Mouse (Mus musculus): ENCODE measurements around the gene Rnf217. TPM values are rescaled to one million over a fixed set of nuclear protein-coding genes. Genes with fewer than 3 reads are reported as not detected.

Rnf217 gene
- polyA plus RNA-seq, 1 experiment: 0.42 TPM

DNA sequence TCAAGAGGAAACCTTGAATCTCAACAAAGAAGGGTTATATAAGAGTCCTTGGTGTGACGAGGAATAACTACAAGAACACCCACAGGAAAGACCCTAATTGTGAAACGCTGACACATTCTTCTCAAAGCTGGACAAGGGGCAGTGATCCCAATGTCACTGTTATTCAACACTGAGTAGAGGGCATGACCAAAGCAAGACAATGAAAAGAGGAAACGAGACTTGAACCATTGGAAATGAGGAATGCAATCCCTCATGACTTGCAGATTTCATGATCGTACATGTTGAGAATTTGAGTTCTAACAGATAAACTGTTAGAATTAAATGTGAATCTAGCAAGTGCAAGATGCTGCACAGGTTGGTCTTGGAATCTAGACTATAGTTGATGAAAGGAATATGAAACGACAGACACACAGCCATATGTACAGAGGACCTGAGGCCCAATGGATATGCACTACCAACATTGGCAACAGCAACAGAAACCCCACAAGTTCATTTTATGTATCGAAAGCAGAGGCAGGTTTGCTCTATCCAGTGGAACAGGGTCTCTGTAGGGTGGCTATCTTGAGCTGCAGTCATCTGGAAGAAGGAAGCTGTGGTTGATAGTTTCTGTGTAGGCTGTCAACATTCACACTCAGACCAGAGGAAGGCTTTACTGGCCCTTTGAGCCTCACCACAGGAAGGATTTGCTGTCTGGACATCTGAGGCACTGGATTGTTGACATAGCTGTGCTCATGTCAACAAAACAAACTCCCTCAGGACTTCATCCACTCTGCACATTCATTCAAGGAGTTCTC, 64.6 kb downstream of the Rnf217 start:
- no peak for DNase-seq
- Histone ChIP-seq H3K4me1 (replicated peaks; ENCODE audit: control insufficient read depth, insufficient read depth, low read length) (no peaks in the 10 kb centered on the region), H3K4me3 (ENCODE audit: control insufficient read depth, insufficient read depth, low read length) (no peak overlapping the region)

GRCm38 (mm10) chr10:31540518-31540917, 68.5 kb downstream of the Rnf217 start:
- no peaks in the 10 kb centered on the region for H3K36me3 ChIP-seq (ENCODE audit: control insufficient read depth, insufficient read depth, low read length)
- H3K4me1 ChIP-seq (replicated peaks; ENCODE audit: control insufficient read depth, insufficient read depth, low read length): no peaks in the 10 kb centered on the region
- H3K4me3 ChIP-seq (ENCODE audit: control insufficient read depth, insufficient read depth, low read length): no peak overlapping the region
- H3K27ac ChIP-seq (ENCODE audit: control insufficient read depth, insufficient read depth, low read length): no peak overlapping the region
- 95% methylated on average over 4 of the region's 4 CpGs for WGBS
- TF ChIP-seq POLR2A (IDR thresholded peaks at IDR 0.05; ENCODE audit: control insufficient read depth, extremely low read depth, insufficient read depth, low read length, poor library complexity): no peak
- no peak for TF ChIP-seq CTCF (IDR thresholded peaks at IDR 0.05; ENCODE audit: borderline replicate concordance, control insufficient read depth, extremely low read depth, insufficient read depth, low read length, poor library complexity)
- DNase-seq: no peak
- H3K27me3 ChIP-seq (ENCODE audit: control insufficient read depth, insufficient read depth, low read length): no peaks in the 10 kb centered on the region

More for the DNA sequence above, 64.6 kb downstream of the Rnf217 start:
- Histone ChIP-seq H3K27ac (ENCODE audit: control insufficient read depth, insufficient read depth, low read length) (no peak overlapping the region), H3K27me3 (ENCODE audit: control insufficient read depth, insufficient read depth, low read length) (no peaks in the 10 kb centered on the region), H3K36me3 (ENCODE audit: control insufficient read depth, insufficient read depth, low read length) (no peaks in the 10 kb centered on the region)
- 79% methylated on average over 6 of the region's 6 CpGs for WGBS
- TF ChIP-seq POLR2A (IDR thresholded peaks at IDR 0.05; ENCODE audit: control insufficient read depth, extremely low read depth, insufficient read depth, low read length, poor library complexity) (no peak), CTCF (IDR thresholded peaks at IDR 0.05; ENCODE audit: borderline replicate concordance, control insufficient read depth, extremely low read depth, insufficient read depth, low read length, poor library complexity) (no peak)

DNA sequence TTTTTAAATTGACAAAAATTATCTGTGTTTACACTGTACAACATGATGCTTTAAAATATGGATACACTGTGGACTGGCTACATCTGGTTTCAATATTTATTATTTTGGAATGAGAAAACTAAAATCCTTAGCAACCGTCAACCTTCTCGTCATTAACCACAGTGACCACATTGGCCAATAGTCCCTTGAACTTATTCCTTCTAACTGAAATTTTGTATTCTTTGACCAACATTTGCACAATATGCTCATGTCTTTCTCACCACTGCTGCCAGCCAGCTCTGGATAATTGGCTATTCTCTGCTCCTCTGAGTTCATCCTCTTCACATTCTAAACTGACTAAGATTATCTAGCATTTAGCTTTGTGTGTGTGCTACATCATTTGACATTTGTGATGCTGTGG, 69.6 kb downstream of the Rnf217 start:
- H3K4me3 ChIP-seq (ENCODE audit: control insufficient read depth, insufficient read depth, low read length): no peak overlapping the region
- no peaks in the 10 kb centered on the region for H3K36me3 ChIP-seq (ENCODE audit: control insufficient read depth, insufficient read depth, low read length)
- TF ChIP-seq POLR2A (IDR thresholded peaks at IDR 0.05; ENCODE audit: control insufficient read depth, extremely low read depth, insufficient read depth, low read length, poor library complexity) (no peak), CTCF (IDR thresholded peaks at IDR 0.05; ENCODE audit: borderline replicate concordance, control insufficient read depth, extremely low read depth, insufficient read depth, low read length, poor library complexity) (no peak)
- no peak overlapping the region for H3K27ac ChIP-seq (ENCODE audit: control insufficient read depth, insufficient read depth, low read length)
- no peaks in the 10 kb centered on the region for H3K4me1 ChIP-seq (replicated peaks; ENCODE audit: control insufficient read depth, insufficient read depth, low read length)
- DNase-seq: no peak
- H3K27me3 ChIP-seq (ENCODE audit: control insufficient read depth, insufficient read depth, low read length): no peaks in the 10 kb centered on the region
- WGBS: 59% methylated on average over 2 of the region's 2 CpGs

DNA sequence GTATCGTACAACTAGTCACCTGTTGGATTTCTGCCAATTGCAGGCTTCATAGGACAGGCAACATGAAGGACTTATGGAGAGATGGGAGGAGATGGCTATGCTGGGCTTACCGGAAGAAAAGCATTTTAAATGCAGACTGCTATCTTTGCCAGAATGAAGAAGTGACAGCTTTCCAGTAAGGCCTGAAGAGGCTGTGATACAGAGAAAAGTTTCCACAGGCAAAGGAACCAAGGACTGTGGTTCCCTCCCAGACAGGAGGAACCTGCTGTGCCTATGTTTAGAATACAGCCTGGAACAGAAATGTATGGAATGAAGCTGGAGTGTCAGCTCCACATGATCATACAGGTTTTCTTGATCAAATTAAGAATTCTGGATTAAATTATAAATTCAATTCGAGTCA, 70.3 kb downstream of the Rnf217 start:
- DNase-seq: no peak
- H3K36me3 ChIP-seq (ENCODE audit: control insufficient read depth, insufficient read depth, low read length): no peaks in the 10 kb centered on the region
- no peak overlapping the region for H3K4me3 ChIP-seq (ENCODE audit: control insufficient read depth, insufficient read depth, low read length)
- 86% methylated on average over 3 of the region's 3 CpGs for WGBS
- no peaks in the 10 kb centered on the region for H3K27me3 ChIP-seq (ENCODE audit: control insufficient read depth, insufficient read depth, low read length)
- H3K27ac ChIP-seq (ENCODE audit: control insufficient read depth, insufficient read depth, low read length): no peak overlapping the region
- H3K4me1 ChIP-seq (replicated peaks; ENCODE audit: control insufficient read depth, insufficient read depth, low read length): no peaks in the 10 kb centered on the region
- no peak for TF ChIP-seq POLR2A (IDR thresholded peaks at IDR 0.05; ENCODE audit: control insufficient read depth, extremely low read depth, insufficient read depth, low read length, poor library complexity)
- no peak for TF ChIP-seq CTCF (IDR thresholded peaks at IDR 0.05; ENCODE audit: borderline replicate concordance, control insufficient read depth, extremely low read depth, insufficient read depth, low read length, poor library complexity)

DNA sequence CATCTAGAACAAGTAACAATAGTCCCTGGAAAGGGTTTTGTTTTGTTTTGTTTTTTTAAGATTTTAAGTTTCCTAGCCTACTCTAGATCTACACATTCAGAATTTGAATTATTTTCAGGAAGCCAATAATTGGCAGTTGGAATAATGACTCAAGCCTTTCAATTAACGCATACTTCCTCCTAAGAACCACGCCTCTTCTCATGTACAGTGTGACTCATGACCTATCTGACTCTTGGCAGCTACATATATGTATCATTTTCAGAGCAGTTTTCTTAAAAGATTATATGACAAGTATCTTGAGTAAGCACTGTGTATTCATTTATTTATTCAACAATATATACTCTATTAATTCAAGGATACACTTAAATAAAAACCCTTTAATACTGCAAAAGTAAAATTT, 70.7 kb downstream of the Rnf217 start:
- no peaks in the 10 kb centered on the region for H3K27me3 ChIP-seq (ENCODE audit: control insufficient read depth, insufficient read depth, low read length)
- WGBS: 81% methylated on average over 2 of the region's 2 CpGs
- H3K4me3 ChIP-seq (ENCODE audit: control insufficient read depth, insufficient read depth, low read length): no peak overlapping the region
- no peaks in the 10 kb centered on the region for H3K36me3 ChIP-seq (ENCODE audit: control insufficient read depth, insufficient read depth, low read length)
- no peak for DNase-seq
- no peaks in the 10 kb centered on the region for H3K4me1 ChIP-seq (replicated peaks; ENCODE audit: control insufficient read depth, insufficient read depth, low read length)
- no peak overlapping the region for H3K27ac ChIP-seq (ENCODE audit: control insufficient read depth, insufficient read depth, low read length)
- TF ChIP-seq CTCF (IDR thresholded peaks at IDR 0.05; ENCODE audit: borderline replicate concordance, control insufficient read depth, extremely low read depth, insufficient read depth, low read length, poor library complexity): no peak
- no peak for TF ChIP-seq POLR2A (IDR thresholded peaks at IDR 0.05; ENCODE audit: control insufficient read depth, extremely low read depth, insufficient read depth, low read length, poor library complexity)

DNA sequence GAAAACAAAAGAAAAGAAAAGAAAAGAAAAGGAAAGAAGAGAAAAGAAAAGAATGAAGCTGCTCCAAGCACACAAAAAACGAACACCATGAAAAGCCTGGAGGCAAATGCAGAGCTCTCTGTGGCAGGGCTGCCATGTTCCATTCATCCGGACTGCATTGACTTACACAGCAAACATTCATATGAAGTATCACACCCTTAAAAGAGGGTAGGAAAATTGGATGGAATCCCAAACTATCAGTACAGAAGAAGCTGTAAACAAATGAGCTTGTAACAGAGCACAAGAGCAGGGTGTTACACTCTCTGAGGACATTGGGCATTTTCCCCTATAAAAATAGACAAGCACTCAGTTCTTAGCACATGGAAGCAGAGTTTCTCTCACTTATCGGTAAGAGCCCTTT, 71.8 kb downstream of the Rnf217 start:
- Histone ChIP-seq H3K27me3 (ENCODE audit: control insufficient read depth, insufficient read depth, low read length) (no peaks in the 10 kb centered on the region), H3K4me1 (replicated peaks; ENCODE audit: control insufficient read depth, insufficient read depth, low read length) (no peaks in the 10 kb centered on the region), H3K4me3 (ENCODE audit: control insufficient read depth, insufficient read depth, low read length) (no peak overlapping the region), H3K27ac (ENCODE audit: control insufficient read depth, insufficient read depth, low read length) (no peak overlapping the region), H3K36me3 (ENCODE audit: control insufficient read depth, insufficient read depth, low read length) (no peaks in the 10 kb centered on the region)
- TF ChIP-seq POLR2A (IDR thresholded peaks at IDR 0.05; ENCODE audit: control insufficient read depth, extremely low read depth, insufficient read depth, low read length, poor library complexity) (no peak), CTCF (IDR thresholded peaks at IDR 0.05; ENCODE audit: borderline replicate concordance, control insufficient read depth, extremely low read depth, insufficient read depth, low read length, poor library complexity) (no peak)
- 93% methylated on average over 3 of the region's 3 CpGs for WGBS
- no peak for DNase-seq
